Mouse (Mus musculus) ovary, postnatal 36 days (tissue): ENCODE measurements at regions not wholly inside any gene's neighbourhood (a gene's known extent, or its start where the extent isn't known, plus 50 kb on each side); places are given as distances from the start of the nearest gene placed in this dataset.

Experiments used
- DNase-seq: peaks from one replicate; pipeline ENCODE4 v3.0.0; 2022; ENCODE audit warnings: low spot score, mixed read lengths

DNA sequence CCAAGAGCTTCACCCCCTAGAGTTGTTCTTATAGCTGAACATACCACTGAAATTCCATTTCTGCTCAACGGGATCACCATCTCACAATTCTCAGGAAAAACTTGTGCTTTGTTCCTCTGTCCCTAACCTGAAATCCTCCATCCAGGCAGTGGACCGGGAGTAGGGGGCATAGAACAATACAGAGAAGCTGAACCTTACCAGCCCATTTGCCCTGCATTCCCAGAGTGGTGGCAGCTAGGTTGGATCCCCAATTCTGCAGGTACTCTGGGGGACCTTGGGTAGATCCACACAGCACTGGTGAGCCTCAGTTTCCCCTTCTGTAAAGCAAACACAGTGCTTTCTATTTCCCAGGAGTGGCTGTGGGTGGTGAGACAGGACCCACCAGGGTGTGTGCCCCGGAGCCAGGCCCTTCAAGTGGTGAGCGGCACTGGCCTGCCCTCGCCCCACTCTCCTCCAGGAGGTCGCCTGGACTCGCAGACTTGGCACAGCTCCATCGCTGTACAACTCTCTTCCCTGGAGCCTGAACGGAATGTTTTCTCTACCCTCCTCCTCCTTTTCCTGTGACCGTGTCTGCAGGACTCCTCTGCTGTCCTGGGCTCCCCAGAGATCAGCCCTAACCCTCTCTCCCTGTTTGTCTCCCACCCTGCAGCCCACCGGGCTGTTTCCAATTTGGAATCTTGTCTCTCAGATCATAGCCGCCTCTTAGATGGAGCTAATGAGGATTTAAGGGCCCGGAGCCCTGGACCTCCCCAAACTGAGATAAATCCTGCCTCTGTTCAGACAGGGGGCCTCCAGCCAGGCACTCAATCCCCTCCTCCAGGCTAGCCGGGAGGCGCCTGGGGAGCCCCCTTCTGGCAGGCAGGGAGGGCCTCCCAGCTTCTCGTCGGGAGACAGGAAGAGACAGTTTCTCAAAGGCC lies 52.3 kb upstream of the Cux1 start:
- DNase-seq = peak; percentile 46

DNA sequence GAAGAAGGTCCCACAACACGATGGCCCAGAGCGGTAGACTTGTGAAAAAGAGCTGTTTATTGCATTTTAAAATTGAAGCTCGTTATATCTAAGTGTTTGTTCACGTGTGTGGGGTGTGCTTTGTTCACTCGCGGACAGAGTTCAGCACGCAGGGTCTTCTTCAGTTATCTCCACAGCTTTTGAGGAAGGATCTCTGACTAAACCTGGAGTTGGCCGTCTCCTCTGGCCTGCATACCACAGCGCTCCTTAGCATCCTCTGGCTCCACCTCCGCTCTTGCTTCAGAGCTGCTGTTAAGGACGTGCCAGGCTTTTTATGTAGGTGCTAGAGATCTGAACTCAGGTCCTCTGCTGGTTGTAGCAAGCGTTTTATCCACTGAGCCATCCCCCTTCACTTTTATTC lies 52.9 kb upstream of the Cux1 start:
- no peak for DNase-seq

DNA sequence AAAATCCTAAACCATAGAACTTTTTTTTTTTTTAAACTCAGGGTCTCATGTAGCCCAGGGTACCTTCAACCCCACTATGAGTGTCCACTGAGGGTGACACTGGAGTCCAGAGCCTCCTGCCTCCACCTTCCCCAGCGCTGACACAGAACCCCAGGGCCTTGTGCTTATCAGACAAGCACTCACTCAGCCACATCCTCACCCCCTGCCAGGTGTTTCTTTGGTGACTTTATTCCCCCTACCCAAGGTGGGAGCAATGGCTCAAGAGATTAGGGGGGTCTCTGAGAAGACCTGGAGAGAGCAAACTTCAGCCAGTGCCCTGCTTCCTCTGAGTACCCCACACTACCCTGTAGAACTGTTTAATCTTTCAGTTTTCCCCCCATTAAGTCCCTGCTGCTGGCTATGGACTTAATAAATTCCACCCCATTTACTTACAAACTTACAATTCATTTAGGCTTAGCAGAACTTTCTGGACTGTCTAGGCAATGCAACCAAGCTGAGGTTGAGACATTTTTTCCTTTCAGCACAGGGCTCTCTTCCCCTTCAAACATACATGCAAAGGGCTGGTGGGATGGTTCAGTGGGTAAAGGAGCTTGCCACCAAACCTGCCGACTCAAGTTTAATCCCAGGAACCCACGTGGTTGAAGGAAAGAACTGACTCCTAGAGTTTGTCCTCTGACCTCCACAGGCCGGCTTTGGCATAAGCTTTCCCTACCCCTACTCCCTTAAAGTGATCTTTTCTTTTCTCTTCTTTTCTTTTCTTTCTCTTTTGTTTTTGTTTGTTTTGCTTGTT lies 54.2 kb upstream of the Cux1 start:
- DNase-seq = no peak

DNA sequence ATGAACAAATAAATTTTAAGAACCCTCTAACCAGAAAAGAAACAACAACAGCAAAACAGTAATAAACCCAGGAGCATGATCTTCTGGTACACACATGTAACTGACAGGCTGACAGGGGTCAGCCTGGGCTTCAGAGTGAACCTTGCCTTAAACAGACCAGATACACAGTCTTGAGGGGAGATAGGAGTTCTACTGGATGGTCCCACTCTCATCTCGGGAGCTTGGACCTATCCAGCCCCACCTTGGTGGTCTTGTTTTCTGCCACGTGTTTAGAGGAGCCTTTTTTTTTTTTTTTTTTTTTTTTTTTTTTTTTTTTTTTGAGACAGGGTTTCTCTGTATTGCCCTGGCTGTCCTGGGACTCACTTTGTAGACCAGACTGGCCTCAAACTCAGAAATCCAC lies 54.9 kb upstream of the Cux1 start:
- no peak for DNase-seq

DNA sequence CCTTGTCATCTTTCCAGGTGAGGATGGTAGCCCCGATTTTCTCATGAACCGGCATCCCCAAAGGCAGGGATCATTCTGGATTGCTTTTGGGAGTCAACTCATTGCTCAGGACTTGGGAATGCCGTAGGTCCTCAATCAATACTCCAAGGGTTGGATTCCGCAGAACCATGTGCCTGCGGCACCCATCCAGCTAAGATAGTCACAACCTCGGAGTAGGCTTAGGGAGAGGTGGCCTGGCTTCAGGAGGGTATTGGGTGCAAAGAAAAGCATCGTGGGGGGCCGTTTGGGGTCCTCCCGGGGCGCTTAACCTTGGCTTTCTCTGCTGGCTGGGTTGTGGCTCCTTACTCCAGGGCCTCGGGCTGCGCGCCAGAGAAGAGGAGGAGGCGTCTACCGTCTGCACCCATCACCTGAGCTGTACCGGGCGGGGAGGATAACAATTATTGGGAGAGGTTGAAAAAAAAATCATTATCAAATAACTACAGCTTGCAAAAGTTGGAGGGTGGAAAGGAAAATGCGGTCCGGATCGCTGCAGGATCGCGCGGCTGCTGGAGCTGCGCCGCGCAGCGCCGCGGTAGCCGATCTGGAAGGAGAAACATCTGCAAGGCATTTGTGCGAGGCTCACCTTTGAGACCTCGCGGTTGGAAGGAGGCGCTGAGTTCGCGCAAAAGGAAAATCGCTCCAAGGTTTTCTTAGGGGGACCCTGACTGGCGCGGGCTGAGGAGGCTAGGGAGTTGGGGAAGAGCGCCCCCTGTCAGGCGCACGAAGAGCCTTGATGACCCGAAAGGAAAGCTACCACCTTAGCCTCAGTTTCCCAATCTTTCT lies 55.6 kb upstream of the Cux1 start:
- DNase-seq = peak; percentile 74

DNA sequence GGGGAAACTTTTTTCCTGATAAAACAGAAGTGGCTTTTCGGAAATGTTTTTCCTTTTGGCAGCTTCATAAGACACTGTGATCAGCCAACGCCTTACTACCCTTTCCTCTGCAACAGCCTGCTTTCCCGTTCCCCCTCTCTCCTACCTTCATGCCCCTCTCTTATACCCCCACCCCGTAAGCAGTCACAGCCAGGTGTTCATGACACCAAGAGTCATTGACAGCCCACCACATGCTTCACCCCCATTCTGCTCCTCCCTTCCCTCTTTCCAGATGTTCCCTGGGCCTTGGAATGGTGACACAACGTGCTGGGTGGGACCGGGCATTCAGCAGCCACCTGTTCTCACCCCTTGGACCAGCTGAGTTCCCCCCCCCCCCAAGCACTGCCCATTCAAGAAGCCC lies 56.5 kb upstream of the Cux1 start:
- no peak for DNase-seq

DNA sequence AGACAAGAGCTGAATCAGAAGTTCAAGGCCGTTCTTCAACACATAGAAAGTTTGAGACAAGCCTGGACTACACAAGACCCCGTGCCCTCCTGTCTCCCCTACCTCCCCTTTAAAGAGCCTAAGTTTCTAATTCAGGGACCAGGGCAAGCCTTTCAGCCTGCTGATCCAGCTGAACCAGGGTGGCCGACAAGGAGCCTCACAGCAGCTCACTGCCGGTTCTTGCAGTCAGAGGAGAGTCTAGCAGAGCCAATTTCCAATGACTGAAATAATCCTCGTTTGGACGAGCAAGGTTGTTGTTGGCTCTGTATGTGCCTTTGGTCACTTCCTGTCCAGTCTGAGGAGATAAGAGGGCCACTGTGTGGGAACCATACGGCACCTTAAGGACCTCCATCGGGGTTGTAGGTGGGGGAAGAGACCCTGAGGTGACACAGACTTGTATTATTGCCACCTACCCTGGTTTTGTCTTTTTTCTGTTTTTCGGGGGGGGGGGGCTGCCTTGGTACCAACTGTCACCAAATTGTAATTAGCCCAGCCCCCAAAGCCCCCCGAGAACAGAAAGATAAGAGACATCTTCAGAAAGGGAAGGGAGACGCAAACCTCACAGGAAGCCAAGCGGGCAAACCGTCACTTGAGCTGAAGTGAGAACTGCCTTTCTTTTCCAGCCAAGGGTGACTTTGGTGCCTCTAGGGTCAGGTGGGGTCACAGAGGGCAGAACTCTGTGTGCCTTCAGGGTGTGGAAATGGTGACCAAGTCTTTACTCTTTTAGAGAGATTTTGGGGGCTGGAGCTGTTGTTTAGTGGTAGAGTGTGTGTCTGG lies 58.1 kb upstream of the Cux1 start:
- DNase-seq = no peak

DNA sequence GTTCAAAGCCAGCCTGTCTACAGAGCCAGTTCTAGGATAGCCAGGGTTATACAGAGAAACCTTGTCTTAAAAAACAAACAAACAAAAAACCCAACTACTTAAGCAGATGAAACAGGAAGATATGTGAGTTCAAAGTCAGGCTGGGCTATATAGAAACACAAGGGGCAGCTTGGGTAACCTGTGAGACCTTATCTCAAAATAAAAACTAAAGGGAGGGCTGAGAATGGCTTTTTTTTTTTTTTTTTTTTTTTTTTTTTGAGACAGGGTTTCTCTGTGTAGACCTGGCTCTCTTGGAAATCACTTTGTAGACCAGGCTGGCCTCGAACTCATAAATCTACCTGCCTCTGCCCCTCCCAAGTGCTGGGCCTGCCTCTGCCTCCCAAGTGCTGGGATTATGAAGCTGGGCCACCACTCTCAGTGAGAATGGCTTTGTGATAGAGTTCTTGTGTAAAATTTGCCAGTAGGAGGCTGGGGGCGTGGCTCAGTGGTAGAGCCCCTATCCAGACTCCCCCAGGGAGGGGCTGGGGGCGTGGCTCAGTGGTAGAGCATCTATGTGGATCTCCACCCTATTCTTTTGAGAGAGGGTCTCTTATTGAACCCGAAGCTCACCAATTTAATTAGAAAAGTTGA lies 59.0 kb upstream of the Cux1 start:
- DNase-seq = no peak

DNA sequence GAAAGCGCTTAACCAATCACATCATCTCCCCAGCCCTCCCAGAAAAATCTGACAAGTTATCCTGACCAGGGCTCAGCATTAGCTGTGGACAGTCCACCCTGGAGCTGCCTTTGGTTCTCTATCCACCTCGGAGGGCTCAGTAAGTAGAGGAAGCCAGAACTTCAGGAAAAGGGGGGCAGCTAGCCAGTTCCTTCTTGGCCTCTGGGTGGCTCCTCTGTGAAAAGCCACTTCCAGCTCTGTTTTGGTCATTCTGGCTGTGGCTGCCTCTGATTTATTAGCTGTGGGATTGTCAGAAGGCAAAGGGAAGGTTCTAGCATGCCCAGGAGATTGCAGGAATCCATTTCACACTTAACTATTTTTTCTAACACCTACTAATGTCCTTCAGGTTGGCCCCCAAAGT lies 59.6 kb upstream of the Cux1 start:
- DNase-seq = no peak

DNA sequence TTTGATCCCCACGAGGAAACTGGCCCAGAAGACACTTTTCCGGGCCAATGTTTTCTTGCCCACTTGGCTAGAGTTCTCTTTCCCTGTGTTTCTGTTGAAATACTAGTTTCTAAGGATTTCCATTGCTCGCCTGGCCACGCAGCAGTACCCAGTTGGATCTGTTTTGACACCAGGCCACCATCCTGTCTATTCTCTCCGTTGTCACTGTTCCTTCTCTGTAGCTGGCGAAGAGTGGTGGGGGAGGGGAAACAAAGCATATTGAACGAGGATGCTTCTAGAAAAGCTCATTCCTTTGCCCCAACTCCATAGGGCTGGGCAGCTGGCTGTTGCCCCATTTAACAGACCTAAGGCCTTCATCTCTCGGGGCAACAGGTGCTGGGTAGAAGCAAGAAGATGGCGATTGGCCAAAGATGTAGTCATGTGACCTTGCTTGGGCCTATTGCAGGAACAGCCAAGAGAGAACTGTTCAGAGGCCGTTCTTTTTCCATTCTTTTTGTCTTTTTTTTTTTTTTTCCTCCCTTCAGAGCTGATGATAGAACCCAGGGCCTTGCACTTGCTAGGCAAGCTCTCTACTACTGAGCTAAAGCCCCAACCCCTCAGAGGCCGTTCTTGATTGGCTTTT lies 60.5 kb upstream of the Cux1 start:
- peak; percentile 16 for DNase-seq

DNA sequence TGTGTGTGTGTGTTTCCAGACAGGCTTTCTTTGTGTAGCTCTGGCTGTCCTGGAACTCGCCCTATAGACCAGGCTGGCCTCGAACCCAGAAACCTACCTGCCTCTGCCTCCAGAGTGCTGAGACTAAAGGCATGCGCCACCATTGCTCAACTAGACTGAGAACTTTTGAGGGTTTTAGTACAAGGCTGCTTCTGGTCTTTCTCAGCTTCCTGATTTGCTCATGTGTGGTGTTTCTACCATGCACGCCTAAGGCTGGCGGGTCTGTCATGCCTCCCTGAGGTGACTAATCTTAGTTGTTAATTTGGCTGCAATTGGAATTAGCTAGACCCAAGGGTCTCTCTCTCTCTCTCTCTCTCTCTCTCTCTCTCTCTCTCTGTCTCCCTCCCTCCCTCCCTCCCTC lies 61.2 kb upstream of the Cux1 start:
- DNase-seq = no peak

DNA sequence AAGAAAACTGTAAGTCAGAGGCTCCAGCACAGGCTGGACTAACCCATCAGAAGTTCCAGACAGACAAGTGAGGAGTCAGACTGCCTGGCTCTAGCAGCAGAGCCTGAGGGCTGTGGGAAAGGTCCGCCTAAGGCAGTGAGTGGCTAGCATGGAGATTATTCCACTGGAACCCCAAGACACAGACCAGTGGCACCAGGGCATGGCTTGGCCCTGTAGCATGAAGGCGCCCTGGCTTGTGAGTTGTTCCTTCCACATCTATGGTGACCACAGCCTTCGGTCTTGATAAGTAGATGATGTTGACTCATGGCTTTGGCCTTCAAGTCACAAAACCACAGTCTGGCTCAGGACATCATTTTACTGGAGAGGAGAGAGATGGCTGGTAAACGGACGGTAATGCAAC lies 60.7 kb upstream of the Myl10 start:
- no peak for DNase-seq

DNA sequence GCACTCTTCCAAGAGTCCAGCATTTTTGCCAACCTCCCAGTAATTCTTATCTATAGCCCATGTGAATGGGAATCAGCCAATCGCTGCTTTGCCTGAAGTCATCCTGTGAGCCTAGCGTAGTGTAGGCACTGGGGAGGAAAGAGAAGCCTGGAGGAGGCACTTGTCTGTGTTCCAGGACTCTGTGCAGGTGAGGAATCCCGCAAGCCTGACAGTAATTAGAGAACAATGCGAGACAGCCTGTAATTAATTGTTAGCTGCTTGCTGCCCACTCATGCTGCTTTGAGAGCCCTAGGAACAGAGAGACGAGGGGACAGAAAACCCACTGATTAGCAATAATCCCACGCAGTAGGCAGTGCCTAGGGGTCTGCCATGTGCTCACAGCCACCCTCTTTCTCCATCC lies 59.0 kb upstream of the Myl10 start:
- DNase-seq = no peak

DNA sequence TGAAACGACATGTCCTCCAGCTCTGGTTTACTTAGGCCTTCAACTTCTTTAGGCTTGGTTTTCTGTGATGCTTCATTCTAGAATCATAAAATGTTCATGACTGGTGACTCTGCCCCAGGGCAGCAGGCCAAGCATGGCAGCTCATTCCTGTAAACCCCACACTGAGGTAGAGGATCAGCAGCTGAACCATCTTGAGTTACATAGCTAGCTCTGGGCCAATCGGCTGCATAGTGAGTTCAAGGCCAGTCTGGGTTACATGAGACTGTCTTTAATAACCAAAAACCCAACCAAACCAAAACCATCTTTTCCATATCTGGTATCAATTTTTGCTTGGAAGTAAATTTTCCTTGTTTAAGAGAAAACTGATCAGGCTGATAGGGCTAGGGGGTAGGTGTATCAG lies 57.8 kb upstream of the Myl10 start:
- DNase-seq = no peak

DNA sequence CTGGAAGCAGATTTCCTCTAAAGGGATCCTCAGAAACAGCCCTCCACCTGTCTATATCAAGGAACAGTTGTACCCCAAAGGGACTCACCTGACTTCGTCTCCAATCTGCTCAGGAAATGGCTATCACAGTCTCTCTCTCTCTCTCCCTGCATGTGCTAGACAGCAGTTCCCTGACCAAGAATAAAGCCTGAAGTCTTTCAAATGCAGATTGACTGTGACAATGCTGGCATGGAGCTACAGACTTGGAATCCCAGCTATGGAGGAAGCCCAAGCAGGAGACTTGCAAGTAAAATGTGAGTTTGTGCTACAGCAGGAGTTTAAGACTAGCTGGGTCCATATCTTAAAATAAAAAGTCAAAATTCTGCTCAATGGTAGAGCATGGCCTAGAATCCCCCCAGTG lies 56.5 kb upstream of the Myl10 start:
- DNase-seq = no peak

DNA sequence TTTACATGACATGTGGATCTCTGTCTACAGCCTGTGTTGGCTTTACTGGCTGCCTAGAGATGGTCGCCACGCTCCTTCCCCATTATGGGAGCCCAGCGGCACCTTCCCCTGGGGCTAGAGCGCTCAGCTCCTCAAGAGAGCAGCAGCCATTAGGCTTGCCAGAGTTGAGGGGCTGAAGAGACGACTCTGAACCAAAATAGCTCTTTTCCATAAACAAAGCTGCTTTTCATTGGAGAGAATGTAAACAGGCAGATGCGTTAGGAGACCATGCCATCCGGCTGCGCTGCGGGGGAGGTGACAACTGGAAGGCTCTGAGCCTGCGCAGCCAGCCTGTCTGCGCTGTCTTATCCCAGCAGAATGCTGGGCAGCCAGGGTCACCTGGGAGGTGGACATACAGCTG lies 55.1 kb upstream of the Myl10 start:
- peak; percentile 23 for DNase-seq

DNA sequence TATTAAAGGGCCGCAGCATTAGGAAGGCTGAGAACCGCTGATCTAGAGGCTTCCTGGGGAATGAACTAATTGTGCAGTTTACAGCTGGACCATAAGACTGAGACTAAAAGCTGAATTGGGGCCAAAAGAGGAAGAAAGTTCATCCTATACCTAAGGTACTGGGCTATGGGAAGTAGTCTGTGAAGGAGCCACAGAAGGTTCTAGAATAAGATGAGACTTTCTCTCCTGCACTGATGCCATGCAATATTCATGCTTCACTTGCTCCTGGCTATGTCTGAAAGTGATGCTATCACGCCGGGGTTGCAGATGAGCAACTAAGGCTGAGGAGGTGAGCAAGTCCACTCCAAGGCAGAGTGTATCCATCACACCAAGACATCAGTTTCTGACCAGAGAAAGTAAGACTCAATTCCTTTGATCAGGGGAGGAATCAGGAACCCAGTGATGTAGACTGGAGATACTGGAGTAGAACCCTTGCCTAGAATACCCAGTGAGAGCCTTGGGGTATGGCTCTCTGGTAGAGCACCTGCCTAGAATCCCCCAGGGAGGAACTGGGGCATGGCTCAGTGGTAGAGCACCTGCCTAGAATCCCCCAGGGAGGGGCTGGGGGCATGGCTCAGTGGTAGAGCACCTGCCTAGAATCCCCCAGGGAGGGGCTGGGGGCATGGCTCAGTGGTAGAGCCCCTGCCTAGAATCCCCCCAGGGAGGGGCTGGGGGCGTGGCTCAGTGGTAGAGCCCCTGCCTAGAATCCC lies 51.9 kb upstream of the Myl10 start:
- no peak for DNase-seq

DNA sequence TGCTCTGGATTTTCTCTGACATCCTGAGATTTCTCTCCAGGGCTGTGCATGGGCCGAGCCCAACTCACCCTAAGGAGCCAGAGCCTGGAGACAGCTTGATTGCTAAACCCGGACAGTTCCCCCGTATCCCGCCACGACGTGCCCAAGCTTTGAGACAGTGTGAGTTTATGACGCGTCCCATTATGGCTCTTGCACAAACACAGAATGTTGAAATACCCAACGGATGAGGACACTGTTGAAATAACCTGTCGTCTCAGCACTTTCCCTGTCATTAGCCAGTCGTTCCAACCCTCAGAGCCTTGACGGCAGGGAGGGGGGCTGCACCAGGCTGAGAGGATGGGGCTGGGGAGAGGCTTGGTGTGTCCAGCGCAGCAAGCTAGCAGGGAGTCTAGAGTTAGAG lies 50.7 kb upstream of the Myl10 start:
- no peak for DNase-seq
